Mouse (Mus musculus) testis, postnatal 14 days (tissue): Measurements from ENCODE around the gene Rnf8.

Experiments
- DNase-seq: peaks from one replicate; pipeline ENCODE4 v3.0.0; 2021; ENCODE audit warnings: low spot score

The Rnf8 gene

GRCm38 (mm10) chr17:29627285-29627684, 12.7 kb downstream of the Rnf8 start:
- no peak for DNase-seq

GRCm38 (mm10) chr17:29628946-29629345, 14.4 kb downstream of the Rnf8 start:
- no peak for DNase-seq

- no peak for DNase-seq
These were observed 15.0 kb downstream of the Rnf8 start for GRCm38 (mm10) chr17:29629620-29630019.

GRCm38 (mm10) chr17:29632312-29632711, 17.7 kb downstream of the Rnf8 start:
- no peak for DNase-seq

GRCm38 (mm10) chr17:29635492-29635891, 20.9 kb downstream of the Rnf8 start:
- no peak for DNase-seq

GRCm38 (mm10) chr17:29636118-29636517, 21.5 kb downstream of the Rnf8 start:
- DNase-seq, result no peak

GRCm38 (mm10) chr17:29637377-29637776, 22.8 kb downstream of the Rnf8 start:
- no peak for DNase-seq

- DNase-seq, result no peak
These were observed 23.3 kb downstream of the Rnf8 start for GRCm38 (mm10) chr17:29637895-29638294.

- no peak for DNase-seq
These were observed 26.4 kb downstream of the Rnf8 start for GRCm38 (mm10) chr17:29640971-29641370.

- no peak for DNase-seq
These were observed 27.6 kb downstream of the Rnf8 start for GRCm38 (mm10) chr17:29642219-29642618.

GRCm38 (mm10) chr17:29658249-29658648, 43.7 kb downstream of the Rnf8 start:
- no peak for DNase-seq

- peak; percentile 93 for DNase-seq
These were observed 45.6 kb downstream of the Rnf8 start, which contains the start of gene Cmtr1 for GRCm38 (mm10) chr17:29660076-29660761. Gene Cmtr1, plus strand, starts transcription at chr17:29660595.

- no peak for DNase-seq
These were observed 46.3 kb downstream of the Rnf8 start for GRCm38 (mm10) chr17:29660762-29661391.

- DNase-seq, result no peak
These were observed 47.6 kb downstream of the Rnf8 start for GRCm38 (mm10) chr17:29662145-29662544.

GRCm38 (mm10) chr17:29668051-29668986, 53.7 kb downstream of the Rnf8 start:
- no peak for DNase-seq

GRCm38 (mm10) chr17:29669030-29669429, 54.4 kb downstream of the Rnf8 start:
- no peak for DNase-seq

- no peak for DNase-seq
These were observed 55.3 kb downstream of the Rnf8 start for GRCm38 (mm10) chr17:29669936-29670335.

- no peak for DNase-seq
These were observed 56.4 kb downstream of the Rnf8 start for GRCm38 (mm10) chr17:29671021-29671420.

GRCm38 (mm10) chr17:29673325-29673724, 58.7 kb downstream of the Rnf8 start:
- no peak for DNase-seq

GRCm38 (mm10) chr17:29678526-29678925, 63.9 kb downstream of the Rnf8 start:
- DNase-seq, result no peak

- no peak for DNase-seq
These were observed 64.6 kb downstream of the Rnf8 start for GRCm38 (mm10) chr17:29679038-29679767.

- no peak for DNase-seq
These were observed 65.6 kb downstream of the Rnf8 start for GRCm38 (mm10) chr17:29680174-29680573.
